Mouse (Mus musculus) gastrocnemius, postnatal 14 days (tissue): ENCODE results near the gene Gphn. TPM values are rescaled to one million over a fixed set of nuclear protein-coding genes. Genes with fewer than 3 reads are reported as not detected.

Experiments used
- DNase-seq: peaks from one replicate; pipeline ENCODE4 v3.0.0; 2021; ENCODE audit warnings: mixed read lengths
- intact Hi-C: fragments of 180-260 bp; cut with DNase I; formaldehyde crosslinking; loops from one replicate; pipeline ENCODE4 v1.15.1; 2025; ENCODE audit warnings: low total_unique reads
- long read RNA-seq, 2 experiments: library from polyadenylated mRNA; stranded (forward); transcript quantifications; one replicate each; pipeline ENCODE4 v2.0.0; 2021
- total RNA-seq, 2 experiments: library from RNA; stranded (reverse); gene quantifications; 2 replicates each; pipeline ENCODE4 v1.2.3; 2021

Gphn gene
- total RNA-seq = 10 to 100 TPM; 26.2 to 26.5 TPM
- long read RNA-seq, experiment 1, transcript Gphn-202 (23 exons, 3,300 nt) = major isoform, 19 of 27 reads
- long read RNA-seq, experiment 1, partial matches to known transcripts = 1 of 27 reads
- long read RNA-seq, experiment 1, other reads (novel, unspliced or antisense) = 7 of 27 reads
- long read RNA-seq, experiment 2, transcript Gphn-202 (23 exons, 3,300 nt) = major isoform, 27 of 35 reads
- long read RNA-seq, experiment 2, partial matches to known transcripts = 1 of 35 reads
- long read RNA-seq, experiment 2, other reads (novel, unspliced or antisense) = 7 of 35 reads

DNA sequence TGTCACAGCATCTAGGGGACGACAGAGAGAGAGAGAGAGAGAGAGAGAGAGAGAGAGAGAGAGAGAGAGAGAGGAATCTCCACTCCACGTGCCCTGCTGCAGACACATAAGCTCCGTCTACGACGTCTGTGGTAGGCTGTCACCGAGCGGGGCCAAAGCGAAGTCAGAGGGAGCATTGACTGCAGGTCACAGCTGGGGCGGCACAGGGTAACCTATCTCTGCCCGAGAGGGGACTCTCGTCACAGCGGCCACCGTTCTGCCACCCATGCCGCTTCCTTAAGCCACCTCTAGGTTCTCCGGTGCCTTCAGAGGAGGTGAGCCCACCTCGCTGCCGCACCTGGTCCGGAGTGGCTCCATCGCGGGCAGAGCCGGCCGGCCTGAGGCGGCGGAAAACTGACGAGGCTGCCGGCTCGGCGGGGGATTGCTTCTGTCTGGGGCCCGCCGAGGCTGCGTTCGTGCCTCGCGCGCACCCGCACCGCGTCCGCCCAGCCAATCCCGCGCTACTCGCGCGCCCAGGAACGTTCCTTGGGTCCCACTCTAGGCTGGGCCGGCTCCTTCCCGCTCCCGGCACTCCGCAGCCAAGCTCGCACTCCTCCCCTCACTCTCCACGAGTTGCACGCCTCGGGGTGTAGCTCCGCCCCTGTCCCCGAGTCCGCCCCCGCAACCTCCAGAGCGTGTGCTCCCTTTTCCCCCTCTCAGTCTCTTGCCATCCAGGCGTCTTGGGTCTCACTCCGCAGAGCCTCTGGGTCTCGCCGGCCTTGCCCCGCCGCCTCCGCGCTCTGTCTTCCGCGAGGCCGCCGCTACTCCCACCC, at the start of gene Gphn:
Gene Gphn (plus strand): TSS at position 673 of the 812 bp plus-strand sequence.
- intact Hi-C loops = no loop called here
- peak; percentile 89 for DNase-seq

DNA sequence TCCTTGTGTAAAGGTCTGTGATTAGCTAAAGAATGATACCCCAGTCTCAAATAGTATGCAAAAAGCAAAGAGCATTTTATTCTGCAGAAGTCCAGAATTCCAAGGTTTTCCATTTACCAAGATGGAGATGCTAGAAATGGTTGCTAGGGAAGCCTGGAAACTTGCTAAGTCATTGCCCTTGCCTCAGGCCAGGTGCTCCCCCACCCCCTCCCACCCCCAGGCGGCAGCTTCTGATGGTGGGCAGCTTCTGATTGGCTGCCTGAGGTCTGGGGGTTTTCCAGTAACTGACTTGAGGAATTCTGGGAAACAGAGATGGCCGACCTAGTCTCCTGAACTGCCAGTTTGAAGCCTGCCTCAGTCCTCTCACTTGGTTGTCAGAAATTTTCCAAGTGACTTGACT, 44.7 kb upstream of the Gphn start:
- no peak for DNase-seq
- intact Hi-C loops = no loop called here

DNA sequence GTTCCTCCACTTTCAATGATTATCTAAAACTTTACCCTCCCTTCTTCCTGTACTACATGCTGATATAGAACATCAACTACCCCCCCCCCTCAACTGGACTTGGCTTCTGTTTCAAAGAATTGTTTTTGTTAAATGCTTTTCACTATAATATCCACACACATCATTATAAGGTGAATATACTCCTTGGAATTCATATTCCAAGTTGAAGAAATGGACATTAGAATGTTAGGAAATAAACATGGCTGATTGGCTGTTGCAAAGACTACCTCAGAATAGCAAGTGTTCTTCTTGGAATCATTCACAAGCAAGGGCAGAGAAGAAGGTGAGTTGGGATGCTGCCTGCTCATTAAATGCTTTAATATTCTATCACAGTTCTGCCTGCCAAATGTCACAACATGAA, 32.2 kb upstream of the Gphn start, which contains the start of gene Gm6657:
Gene Gm6657 (plus strand): TSS at position 301 of the 400 bp plus-strand sequence.
- DNase-seq = no peak
- intact Hi-C loops = no loop called here

DNA sequence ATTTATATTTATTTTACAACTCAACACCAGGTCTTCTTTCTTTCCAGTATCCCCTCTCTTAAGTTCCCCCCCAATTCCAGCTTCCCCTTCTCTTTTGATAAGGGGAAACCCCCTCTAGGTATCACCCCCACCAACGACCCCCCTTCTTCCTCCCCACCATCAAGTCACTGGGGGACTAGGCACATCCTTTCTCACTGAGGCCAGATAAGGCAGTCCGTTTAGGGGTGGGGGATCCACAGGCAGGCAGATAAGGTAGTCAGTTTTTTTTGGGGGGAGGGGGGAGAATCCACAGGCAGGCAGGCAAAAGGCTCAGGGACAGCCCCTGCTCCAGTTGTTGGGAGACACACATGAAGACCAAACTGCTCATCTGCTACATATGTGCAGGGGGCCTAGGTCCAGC, 30.8 kb upstream of the Gphn start:
- no peak for DNase-seq
- intact Hi-C loops = no loop called here

DNA sequence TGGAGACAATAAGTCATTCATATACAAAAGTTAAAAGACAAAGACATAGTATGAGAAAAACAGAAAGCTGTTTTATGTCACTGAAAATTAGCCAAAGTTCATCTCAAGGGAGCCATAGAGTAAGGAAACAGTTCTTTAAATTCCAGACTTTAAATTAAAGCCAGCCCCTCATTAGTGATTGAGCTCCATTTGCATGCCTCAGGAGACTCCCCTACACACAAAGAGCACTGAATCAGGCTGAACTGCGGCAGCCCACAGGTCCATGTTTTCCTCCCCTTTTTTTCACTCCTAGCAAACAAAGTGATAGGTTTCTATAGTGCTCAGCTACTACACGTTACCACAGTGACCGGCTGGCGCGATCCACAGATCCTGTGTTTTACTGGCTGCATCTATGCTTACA, 22.5 kb upstream of the Gphn start:
- DNase-seq = no peak
- intact Hi-C loops = no loop called here

DNA sequence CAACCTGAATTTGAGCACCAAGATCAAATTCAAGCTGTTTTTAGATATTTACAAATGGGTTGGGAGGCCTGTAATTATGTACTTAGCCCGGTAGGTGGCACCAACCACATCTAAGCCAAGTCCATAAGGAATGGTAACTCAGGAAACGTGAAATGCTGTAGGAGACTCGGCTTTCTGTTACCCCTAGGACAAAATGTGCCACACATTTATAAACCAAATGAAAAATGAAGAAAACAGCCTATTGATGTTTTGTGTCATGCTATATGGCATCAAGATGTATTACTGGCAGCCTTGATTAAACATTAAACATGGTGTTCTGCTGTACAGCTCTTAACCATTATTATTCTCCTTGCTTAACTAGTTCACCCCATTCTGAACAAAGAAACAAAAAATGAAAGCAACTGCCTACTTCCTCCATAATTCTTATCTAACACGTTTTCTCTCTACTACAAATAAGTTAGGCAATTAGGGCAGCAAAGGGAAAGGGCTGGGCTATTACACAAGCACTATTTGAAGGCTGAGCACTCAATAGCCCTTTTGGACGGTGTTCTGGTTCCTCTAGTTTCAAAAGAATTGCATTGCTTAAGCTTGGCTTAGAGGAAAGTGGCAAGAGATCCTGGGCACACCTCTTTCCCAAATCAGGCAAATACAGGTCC, 20.1 kb upstream of the Gphn start:
- DNase-seq = peak; percentile 20
- intact Hi-C loops = no loop called here

DNA sequence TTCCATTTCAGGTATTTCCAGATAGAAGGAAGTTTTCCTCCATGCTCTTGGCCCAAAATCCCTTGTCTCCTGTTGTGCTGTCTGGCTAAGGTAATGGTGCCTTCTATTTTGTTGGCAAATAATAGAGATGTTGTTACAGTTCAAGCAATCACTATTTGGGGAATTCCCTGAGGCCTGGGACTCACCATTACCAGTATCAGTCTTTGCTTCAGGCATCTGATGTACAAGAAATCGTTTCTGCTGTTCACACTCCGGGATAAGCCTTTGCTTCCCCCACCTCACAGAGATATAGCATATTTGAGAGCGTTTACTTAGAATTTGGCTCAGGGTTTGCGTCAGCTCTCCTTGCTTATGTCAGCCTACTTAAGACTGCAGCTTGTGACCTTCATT, 19.6 kb upstream of the Gphn start:
- intact Hi-C loops = no loop called here
- DNase-seq = no peak

DNA sequence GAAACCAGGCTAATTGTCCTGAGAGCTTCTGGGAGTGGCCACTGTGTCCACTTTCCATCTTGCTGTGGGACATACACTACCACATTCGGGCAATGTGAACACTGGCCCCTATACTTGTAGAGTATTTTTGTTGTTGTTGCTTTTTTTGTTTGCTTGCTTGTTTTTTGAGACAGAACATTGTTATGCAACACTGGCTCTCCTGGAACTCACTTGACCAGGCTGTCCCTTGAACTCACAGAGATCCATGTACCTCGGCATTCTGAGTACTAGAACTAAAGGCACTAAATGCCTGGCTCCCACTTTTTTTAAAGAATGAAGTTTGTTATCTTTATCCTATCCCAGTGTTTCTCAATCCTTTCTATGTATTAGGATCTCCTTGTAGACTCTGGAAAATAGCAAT, 16.3 kb upstream of the Gphn start:
- intact Hi-C loops = no loop called here
- DNase-seq = no peak

DNA sequence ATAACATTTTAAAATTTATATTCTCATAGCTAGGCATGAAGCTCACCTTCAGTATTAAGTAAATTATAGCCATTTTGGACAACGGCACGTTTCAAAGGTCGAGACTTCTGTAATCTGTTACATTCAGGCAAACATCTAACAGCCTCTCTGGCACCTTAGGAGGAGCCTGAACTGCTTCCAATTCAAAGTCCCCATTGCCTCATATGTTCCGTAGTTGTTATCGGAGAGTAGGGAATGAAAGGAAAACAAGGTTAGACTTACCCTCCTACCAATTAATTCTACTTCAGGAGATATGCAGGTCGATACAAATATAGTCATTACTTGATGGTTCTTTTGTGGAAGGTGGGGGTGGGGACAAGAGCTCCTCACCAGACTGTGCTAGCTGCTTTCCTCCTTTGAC, 10.7 kb upstream of the Gphn start:
- DNase-seq = no peak
- intact Hi-C loops = no loop called here

DNA sequence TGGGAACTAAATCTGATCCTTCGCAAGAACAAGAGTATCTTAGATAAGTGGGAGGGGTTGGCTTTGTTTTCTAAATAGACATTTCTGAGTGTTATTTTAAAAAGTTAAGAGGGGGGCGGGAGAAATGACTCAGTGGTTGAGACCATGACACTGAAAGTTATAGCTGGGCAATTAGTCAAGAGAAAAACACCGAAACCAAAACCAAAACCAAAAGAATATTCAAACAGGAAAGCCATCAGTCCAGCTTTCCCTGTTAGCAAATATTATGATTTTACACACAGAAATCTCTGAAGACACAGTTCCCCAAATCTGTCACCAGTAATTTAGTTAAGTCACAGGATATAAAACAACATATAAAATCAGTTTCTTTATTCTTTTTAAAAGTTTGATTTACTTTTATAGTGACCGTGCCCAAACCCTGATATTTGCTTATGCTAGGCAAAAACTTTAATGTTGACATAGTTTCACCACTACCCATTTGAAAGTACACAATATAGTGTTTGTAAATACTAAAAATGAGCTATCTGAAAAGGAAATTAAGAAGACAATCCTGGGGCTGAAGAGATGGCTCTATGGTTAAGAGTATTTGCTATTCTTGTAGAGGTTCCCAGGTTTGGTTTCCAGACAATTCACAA, 6.9 kb upstream of the Gphn start:
- no peak for DNase-seq
- intact Hi-C loops = no loop called here

DNA sequence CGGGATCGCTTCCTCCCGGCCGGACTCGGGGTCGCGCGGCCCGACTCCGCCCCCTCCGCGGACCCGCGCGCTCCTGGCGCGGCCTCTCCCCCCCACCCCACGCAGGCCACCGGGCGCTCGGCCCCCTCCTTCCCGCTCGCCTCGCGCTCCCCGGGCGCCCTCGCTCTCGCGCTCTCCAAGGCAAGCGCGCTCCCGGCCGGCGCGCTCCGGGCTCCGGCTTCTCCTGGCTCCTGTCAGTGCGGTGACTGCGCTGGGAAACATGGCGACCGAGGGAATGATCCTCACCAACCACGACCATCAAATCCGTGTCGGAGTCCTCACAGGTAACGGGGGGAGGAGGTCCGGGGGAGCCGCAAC, 318 bp downstream of the Gphn start:
- peak; percentile 89 for DNase-seq
- intact Hi-C loops = no loop called here

DNA sequence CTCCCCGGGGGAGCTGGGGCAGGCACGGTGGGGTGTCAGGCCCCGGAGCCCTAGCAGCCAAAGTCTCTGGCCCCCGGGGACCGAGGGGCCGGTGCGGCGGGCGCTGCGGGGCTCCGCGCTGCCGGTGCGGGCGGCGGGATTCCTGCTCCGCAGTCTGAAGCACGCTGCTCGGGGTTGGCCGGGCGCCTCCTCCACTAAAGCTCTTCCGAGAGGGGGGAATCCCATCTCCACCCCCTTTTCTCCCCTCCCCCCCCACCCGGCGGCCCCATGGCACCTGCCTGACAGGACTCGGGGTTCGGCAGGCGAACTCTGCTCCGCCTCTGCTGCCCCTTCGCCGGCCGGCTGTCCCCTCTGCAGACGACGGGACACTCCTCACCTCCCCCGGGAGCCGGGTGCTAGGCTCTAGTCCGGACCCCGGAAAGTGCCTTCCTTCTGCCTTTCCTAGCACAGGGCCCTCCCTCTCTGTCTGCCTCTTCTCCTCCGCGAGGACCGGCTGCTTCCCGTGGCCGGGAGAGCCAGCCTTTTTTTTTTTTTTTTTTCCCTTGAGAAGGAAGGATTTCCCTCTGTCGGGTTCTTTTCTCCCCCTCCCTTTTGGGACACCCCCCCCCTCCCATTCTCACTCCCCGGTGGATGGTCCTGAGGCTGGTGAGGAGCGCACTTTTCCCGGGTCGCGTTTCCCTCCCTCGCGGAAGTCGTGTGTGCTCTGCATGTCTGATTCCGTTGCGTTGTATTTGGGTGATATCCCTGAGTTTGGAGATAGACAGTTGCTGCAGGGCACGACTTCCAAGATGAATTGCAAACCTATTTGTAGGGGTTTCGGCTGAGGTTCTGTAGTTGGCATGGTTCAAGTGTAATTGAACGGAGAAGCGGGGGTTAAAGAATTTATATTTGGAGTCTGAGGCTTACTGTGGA, 1.1 kb downstream of the Gphn start:
- intact Hi-C loops = no loop called here

DNA sequence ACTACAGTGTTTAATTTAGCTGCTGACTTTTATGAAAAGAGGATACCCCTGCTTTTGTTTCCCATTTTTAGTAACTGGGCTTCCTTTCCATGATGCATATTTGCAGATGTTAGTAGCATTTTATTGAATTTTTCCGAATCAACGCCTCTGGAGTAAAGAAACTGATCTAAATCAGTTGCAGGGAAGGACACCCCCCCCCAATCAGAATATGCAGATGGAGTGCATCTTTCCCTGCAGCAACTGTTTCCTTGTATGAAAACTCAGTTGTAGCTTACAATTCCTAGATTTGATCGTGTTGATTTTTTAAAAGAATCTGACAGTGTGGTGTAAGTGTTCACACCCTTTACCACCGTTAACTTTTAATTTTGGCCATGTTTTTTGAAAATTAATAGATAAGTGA, 2.0 kb downstream of the Gphn start:
- intact Hi-C loops = no loop called here
- DNase-seq = no peak

More for the DNA sequence above, 1.1 kb downstream of the Gphn start:
- peak; percentile 27 for DNase-seq

DNA sequence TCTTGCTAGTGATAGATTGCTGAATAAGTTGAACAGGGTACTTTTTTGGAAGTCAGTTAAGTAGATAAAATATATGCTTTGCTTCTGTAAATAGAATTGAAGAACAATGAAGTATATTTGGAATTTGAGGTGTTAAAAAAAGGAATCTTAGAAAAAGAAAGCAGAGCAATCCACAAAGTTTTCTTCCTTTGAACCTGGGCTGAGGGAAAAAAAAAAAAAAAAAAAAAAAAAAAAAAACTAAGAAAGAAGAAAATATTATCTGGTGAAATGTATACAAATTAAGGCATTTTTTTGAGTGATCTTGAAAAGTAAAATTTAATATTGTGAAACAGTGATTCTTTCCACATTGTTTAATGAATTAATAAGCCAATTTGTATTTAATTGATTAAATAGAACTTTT, 6.4 kb downstream of the Gphn start:
- intact Hi-C loops = no loop called here
- no peak for DNase-seq

DNA sequence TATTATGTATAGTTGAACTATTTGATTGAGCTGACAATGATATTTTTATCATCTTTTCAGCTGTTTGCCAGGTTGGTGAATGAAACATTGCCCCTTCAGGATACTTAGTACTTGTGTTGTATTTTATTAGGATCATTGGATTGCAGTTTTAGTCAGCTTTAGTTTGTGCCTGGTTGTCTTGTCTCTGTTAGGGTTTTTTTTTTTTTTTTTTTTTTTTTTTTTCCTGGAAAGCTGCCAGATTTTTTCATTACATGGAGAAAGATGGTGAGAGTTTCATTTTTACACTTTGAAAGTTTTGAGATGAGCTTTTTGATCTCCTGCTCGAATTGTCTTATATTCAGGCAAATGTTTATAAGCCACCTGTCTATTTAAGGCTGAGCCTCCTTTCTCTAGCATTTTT, 22.2 kb downstream of the Gphn start:
- DNase-seq = no peak
- intact Hi-C loops = no loop called here

DNA sequence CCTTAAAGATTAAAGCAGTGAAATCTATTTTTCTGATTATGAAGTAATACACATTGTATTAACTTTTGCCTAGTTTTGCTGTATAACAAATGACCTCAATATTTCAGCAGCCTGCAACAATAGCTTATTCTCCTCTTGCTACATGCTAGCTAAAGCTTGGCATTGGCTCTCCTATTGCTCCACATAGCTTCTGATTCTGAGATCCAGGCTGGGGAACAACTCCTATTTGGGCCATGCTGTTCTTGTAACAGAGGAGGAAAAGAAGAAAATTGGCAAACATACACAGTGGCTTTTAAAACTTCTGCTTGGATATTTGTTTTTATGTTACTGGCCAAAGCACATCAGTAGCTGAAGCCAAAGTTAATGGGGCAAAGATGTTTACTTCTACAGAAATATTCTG, 23.0 kb downstream of the Gphn start:
- no peak for DNase-seq
- intact Hi-C loops = no loop called here

DNA sequence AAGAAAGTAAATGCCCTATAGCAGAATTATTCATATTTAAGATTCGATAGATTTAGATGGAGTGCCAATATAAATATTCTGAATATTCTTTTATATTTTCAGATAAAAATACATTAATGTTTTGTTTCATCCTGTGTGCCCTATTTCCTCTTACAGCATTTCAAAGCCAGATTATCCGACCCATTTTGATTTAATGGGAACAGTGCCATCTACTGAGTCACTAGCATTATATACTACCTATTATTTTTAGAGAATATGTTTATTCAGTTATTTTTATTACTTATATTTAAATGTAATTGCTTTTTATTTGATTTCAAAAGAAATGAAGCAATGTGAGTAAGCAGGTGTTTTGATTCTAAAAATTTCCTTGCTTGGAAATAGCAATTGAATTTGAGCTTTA, 51.2 kb downstream of the Gphn start:
- intact Hi-C loops = no loop called here
- no peak for DNase-seq

DNA sequence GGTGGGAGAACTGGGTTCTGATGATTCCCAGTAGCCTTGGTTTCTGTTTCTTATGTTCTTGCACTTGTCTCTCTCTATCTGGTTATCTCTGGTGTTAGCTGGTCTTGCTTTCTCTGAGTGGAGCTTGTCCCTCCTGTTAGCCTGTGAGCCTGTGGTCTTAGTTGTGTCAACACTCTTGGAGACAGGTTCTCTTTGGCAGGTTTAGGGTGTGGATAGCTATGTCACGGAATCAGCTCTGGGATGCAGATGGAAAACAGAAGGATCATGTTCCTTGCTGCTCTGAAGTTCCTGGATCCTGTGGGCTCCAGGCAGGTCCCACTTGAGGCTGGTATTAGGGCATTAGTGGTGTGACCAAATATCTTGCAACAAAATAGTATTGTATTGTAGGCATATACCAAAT, 64.2 kb downstream of the Gphn start:
- DNase-seq = no peak
- intact Hi-C loops = no loop called here

DNA sequence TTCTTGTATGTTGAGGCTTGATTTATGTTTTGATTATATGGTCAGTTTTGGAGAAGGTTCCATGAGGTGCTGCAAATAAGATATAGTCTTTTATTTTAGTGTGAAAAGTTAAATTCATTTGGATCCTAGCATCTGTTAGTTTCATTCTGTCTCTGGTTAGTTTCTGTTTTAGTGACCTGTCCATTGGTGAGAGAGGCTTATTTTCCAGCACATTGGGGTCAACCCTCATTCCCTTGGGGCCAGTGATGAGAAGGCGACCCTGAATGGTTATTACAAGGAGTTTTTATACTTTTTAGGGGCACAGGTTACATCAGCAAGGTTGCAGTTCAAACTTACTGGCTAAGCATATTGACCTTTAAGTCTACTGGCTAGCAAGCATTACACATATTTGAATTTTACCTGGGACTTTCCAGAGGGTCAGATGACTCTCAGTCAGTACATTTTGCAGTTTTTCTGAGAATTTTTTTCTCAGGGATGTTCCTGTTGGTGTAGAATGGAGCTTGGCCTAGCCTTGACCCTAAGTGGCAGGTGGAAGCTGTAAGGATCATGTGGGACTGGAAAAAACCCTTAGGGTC, 72.7 kb downstream of the Gphn start:
- DNase-seq = no peak
- intact Hi-C loops = no loop called here
